15 mouse cellular contexts compared by ENCODE assay signal in the genomic region with DNA sequence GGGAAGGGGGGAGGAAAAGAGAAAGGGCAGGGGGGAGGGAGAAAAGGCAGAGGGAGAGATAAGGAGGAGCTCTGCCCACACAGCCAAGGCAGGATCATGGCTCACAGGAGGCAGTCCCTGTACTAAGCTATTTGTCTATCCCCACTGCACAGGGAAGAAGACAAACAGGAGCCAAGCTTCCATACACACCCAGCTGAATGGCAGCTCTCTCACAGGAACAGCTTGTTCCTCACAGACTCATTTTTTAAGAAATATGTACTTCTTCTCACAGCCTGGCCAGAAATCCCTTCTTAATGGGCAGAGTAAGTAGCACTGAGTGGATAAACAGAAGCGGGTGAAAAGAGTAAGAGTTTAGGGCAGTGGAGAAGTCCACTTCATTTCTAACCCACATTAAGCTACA. TPM values are rescaled to one million over a fixed set of nuclear protein-coding genes. Genes with fewer than 3 reads are reported as not detected.
DNase-seq lines count a peak whose midpoint lies in the region; ATAC-seq and TF ChIP-seq lines count a peak whose summit lies in the region.
"Had no signal": no experiment of that assay in that cellular context is flagged by ENCODE, and none has a peak within 500 bp of the region (broad histone marks: within the 10 kb centered on the region; RNA-seq: fewer than 3 reads in every experiment).

No protein-coding gene starts in this region.

- H3K79me2 ChIP-seq in MEL (ENCODE audit: control insufficient read depth, insufficient read depth, low read length, poor library complexity): peaks cover 1% of the 10 kb centered on the region; the same call in 1 of the 2 replicates

- H3K36me3 ChIP-seq in MEL (ENCODE audit: control insufficient read depth in 1 of 2, insufficient read depth in 2 of 2, low read length in 2 of 2): peaks cover 16 to 17% of the 10 kb centered on the region in 2 experiments
- peaks cover 40% of the 10 kb centered on the region for H3K36me3 ChIP-seq in lung, embryonic 14.5 days (ENCODE audit: insufficient read depth)
- H3K36me3 ChIP-seq in intestine, embryonic 16.5 days (ENCODE audit: control insufficient read depth, insufficient read depth, low read length): peaks cover 9% of the 10 kb centered on the region

- H3K9ac ChIP-seq in MEL (ENCODE audit: control insufficient read depth, low read depth, low read length, poor library complexity, severe bottlenecking): no peak overlapping the region
- H3K9ac ChIP-seq in lung, embryonic 14.5 days: no peak overlapping the region
- H3K9ac ChIP-seq in intestine, embryonic 16.5 days (ENCODE audit: low read depth, low read length): no peak overlapping the region
- H3K9ac ChIP-seq: embryonic facial prominence, embryonic 12.5 days; hindbrain, embryonic 15.5 days had no signal

- no peak for TF ChIP-seq POLR2A in MEL (IDR thresholded peaks at IDR 0.05; ENCODE audit: control insufficient read depth in 1 of 2, insufficient read depth in 1 of 2, low read depth in 1 of 2, low read length in 2 of 2, poor library complexity in 1 of 2)

- WGBS in lung, embryonic 14.5 days: 47% methylated on average over 1 of the region's 1 CpGs
- 81% methylated on average over 1 of the region's 1 CpGs for WGBS in intestine, embryonic 16.5 days

- no peak overlapping the region for H3K4me3 ChIP-seq in MEL (ENCODE audit: control insufficient read depth in 1 of 2, insufficient read depth in 1 of 2, low read depth in 2 of 2, low read length in 2 of 2)
- no peak overlapping the region for H3K4me3 ChIP-seq in lung, embryonic 14.5 days (ENCODE audit: low read depth, low read length)
- no peak overlapping the region for H3K4me3 ChIP-seq in intestine, embryonic 16.5 days (ENCODE audit: low read length)
- H3K4me3 ChIP-seq: embryonic facial prominence, embryonic 12.5 days; hindbrain, embryonic 15.5 days had no signal

- no peak for TF ChIP-seq RAD21 in MEL (IDR thresholded peaks at IDR 0.05; ENCODE audit: low read depth, low read length)

- ATAC-seq in frontal cortex, adult (ENCODE audit: low TSS enrichment): peak; percentile 51
- peak; percentile 57 for ATAC-seq in lung, embryonic 14.5 days (ENCODE audit: insufficient read depth)
- no peak for ATAC-seq in intestine, embryonic 16.5 days

- H3K27me3 ChIP-seq in MEL (ENCODE audit: control insufficient read depth in 1 of 2, insufficient read depth in 2 of 2, low read length in 2 of 2): no peaks in the 10 kb centered on the region
- H3K27me3 ChIP-seq in lung, embryonic 14.5 days (ENCODE audit: insufficient read depth, low read length): no peaks in the 10 kb centered on the region
- no peaks in the 10 kb centered on the region for H3K27me3 ChIP-seq in intestine, embryonic 16.5 days (replicated peaks; ENCODE audit: control insufficient read depth, insufficient read depth, low read length)
- H3K27me3 ChIP-seq: embryonic facial prominence, embryonic 12.5 days; hindbrain, embryonic 15.5 days had no signal

- H3K4me1 ChIP-seq in MEL (ENCODE audit: control insufficient read depth in 1 of 2, insufficient read depth in 2 of 2, low read length in 2 of 2): peaks cover 10 to 13% of the 10 kb centered on the region in 2 experiments
- no peaks in the 10 kb centered on the region for H3K4me1 ChIP-seq in lung, embryonic 14.5 days (ENCODE audit: insufficient read depth)
- no peaks in the 10 kb centered on the region for H3K4me1 ChIP-seq in intestine, embryonic 16.5 days (ENCODE audit: control insufficient read depth, insufficient read depth, low read length)
- H3K4me1 ChIP-seq: embryonic facial prominence, embryonic 12.5 days had no signal

- TF ChIP-seq EP300 in MEL (IDR thresholded peaks at IDR 0.05; ENCODE audit: low read depth in 1 of 2, low read length in 2 of 2): peak in 1 of 2 experiments; percentile 9; a peak in 1 of 4 replicates

- H3K27ac ChIP-seq in MEL (ENCODE audit: control insufficient read depth, low read depth, low read length): no peak overlapping the region
- H3K27ac ChIP-seq in lung, embryonic 14.5 days (ENCODE audit: low read depth): no peak overlapping the region
- no peak overlapping the region for H3K27ac ChIP-seq in intestine, embryonic 16.5 days (ENCODE audit: low read length)
- H3K27ac ChIP-seq: embryonic facial prominence, embryonic 12.5 days; hindbrain, embryonic 15.5 days had no signal

- TF ChIP-seq CTCF in MEL (IDR thresholded peaks at IDR 0.05 in 2 of 3, conservative IDR thresholded peaks at IDR 0.05 in 1 of 3; ENCODE audit: control insufficient read depth in 1 of 3, insufficient read depth in 1 of 3, low read depth in 2 of 3, low read length in 3 of 3, poor library complexity in 1 of 3, severe bottlenecking in 1 of 3): no peak
- no peak for TF ChIP-seq CTCF in lung, embryonic 14.5 days (IDR thresholded peaks at IDR 0.05; ENCODE audit: low read depth)

- no peaks in the 10 kb centered on the region for H3K9me3 ChIP-seq in MEL (replicated peaks; ENCODE audit: insufficient read depth, low read length)
- no peaks in the 10 kb centered on the region for H3K9me3 ChIP-seq in lung, embryonic 14.5 days (ENCODE audit: low read depth, low read length)
- no peaks in the 10 kb centered on the region for H3K9me3 ChIP-seq in intestine, embryonic 16.5 days (ENCODE audit: control insufficient read depth, low read length)
- H3K9me3 ChIP-seq: embryonic facial prominence, embryonic 12.5 days; hindbrain, embryonic 15.5 days had no signal

- no peak for DNase-seq in frontal cortex, postnatal 36 days (ENCODE audit: low spot score in 2 of 2)
- peak; percentile 40 for DNase-seq in kidney, postnatal 14 days
- DNase-seq in kidney, adult 11 months: no peak
- peak; percentile 42 for DNase-seq in MEL (ENCODE audit: low read depth, low spot score)
- peak; percentile 17 for DNase-seq in lung, embryonic 14.5 days
- DNase-seq in cerebellum, adult 11-12 months: no peak
- DNase-seq: adrenal gland, postnatal 14 days; cerebellum, adult 8-10 months; gastrocnemius, postnatal 14 days; layer of hippocampus, postnatal 36 days; right cerebral cortex, adult 18-20 months had no signal

- H3K4me2 ChIP-seq in lung, embryonic 14.5 days: no peak overlapping the region
- H3K4me2 ChIP-seq in intestine, embryonic 16.5 days (ENCODE audit: low read depth, low read length): no peak overlapping the region
- H3K4me2 ChIP-seq: embryonic facial prominence, embryonic 12.5 days; hindbrain, embryonic 15.5 days had no signal

TF ChIP-seq in MEL, 35 proteins besides CTCF, POLR2A, EP300 and RAD21:
- TF ChIP-seq RCOR1 (IDR thresholded peaks at IDR 0.05; ENCODE audit: low read depth, low read length) (no peak), GATA1 (IDR thresholded peaks at IDR 0.05; ENCODE audit: low read depth, low read length) (peak; percentile 39; the same call in 1 of the 2 replicates)

RNA-seq across cellular contexts. Expression of a gene that starts 23.9 kb away (rescaled TPM):
- 36.1 and 38.6 TPM in 2 replicates for total RNA-seq in MEL (2012; rRNA removed)
- 10 to 100 TPM in 1 of 2 experiments, not detected in 1; 48.9 TPM for polyA plus RNA-seq in MEL (2012; ENCODE audit: insufficient read depth in 1 of 2, insufficient read length in 2 of 2, low read depth in 1 of 2, low replicate concordance in 2 of 2, missing spikeins in 1 of 2)
- 42.2 and 46.8 TPM in 2 replicates for polyA plus RNA-seq in lung, embryonic 14.5 days (2014; fragmentation: Nextera tagmentation; extraction: Ambion mirVana)
- 22.6 and 26.3 TPM in 2 replicates for polyA plus RNA-seq in intestine, embryonic 16.5 days (2015; fragmentation: Nextera tagmentation; extraction: Ambion mirVana)

Comparison
In these comparisons a context has a peak if more than half of its experiments do, and no peak if none do; other contexts are left out.
1. DNase-seq: peak in kidney, postnatal 14 days (single experiment), MEL (single experiment) and lung, embryonic 14.5 days (single experiment); none in frontal cortex, postnatal 36 days (0 of 2), kidney, adult 11 months (single experiment) and cerebellum, adult 11-12 months (single experiment).